Mouse (Mus musculus): Measurements from ENCODE around the gene Nf1.

DNA sequence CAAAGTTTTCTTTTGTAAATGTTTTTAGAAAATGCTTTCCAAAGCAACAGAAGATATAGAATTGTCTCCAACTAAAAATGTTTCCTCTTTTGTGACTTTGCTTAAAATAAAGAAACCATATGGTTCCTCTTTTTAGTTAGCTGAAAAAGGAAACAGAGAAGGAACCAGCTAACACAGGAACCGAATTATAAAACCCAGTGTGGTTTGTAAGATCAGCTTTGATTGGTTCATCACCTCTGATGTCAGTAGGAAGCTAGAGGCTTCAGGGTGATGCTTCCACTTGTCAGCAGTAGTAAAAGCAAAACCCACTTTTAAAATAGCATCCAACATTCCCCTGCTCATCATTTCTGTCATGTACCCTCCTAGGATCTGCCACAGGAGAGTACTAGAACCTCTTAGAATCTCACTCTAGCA lies 180.4 kb downstream of the Nf1 start:
- TF ChIP-seq POLR2A (IDR thresholded peaks at IDR 0.05; ENCODE audit: low read depth, low read length), result peak; percentile 10; the same call in 1 of the 2 replicates
- no peak for TF ChIP-seq CTCF (IDR thresholded peaks at IDR 0.05; ENCODE audit: extremely low read depth, insufficient read depth, insufficient read length, insufficient replicate concordance)
